ENCODE assay signal across 34 mouse cellular contexts in the genomic region with DNA sequence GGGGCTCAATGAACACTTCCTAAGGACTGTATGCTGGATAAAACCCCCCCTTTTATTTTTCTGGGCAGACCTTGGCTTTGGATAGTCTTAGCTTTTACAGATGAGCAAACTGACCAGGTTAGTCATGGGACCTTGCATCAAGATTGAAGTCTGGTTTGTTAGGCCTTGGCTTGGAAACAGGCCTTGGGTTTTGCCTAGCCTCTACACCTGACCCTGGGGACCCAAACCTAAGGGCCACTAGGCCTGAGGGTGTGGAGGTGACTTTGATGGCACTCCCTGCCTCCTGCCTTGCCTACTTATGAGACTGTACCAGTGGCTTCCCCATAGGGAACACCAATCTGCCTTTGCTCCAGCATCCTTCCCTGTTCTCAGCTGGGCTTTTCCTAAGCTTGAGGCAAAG. TPM values are rescaled to one million over a fixed set of nuclear protein-coding genes. Genes with fewer than 3 reads are reported as not detected.
"Had no signal": no experiment of that assay in that cellular context is flagged by ENCODE, and none has a peak within 500 bp of the region (broad histone marks: within the 10 kb centered on the region; RNA-seq: fewer than 3 reads in every experiment).

No protein-coding gene starts in this region.

- H3K27me3 ChIP-seq: embryonic facial prominence, embryonic 12.5 days; embryonic facial prominence, embryonic 13.5 days; embryonic facial prominence, embryonic 15.5 days; forebrain, embryonic 12.5 days; forebrain, embryonic 13.5 days; forebrain, embryonic 15.5 days had no signal

- H3K4me3 ChIP-seq: embryonic facial prominence, embryonic 10.5 days; embryonic facial prominence, embryonic 12.5 days; embryonic facial prominence, embryonic 13.5 days; embryonic facial prominence, embryonic 15.5 days; erythroblast, embryonic 14.5 days; forebrain, embryonic 10.5 days; forebrain, embryonic 12.5 days; forebrain, embryonic 13.5 days; forebrain, embryonic 15.5 days; gastrocnemius, adult 2 months; heart, adult 2 months had no signal

- H3K27ac ChIP-seq: embryonic facial prominence, embryonic 12.5 days; embryonic facial prominence, embryonic 13.5 days; embryonic facial prominence, embryonic 15.5 days; forebrain, embryonic 10.5 days; forebrain, embryonic 12.5 days; forebrain, embryonic 13.5 days; forebrain, embryonic 15.5 days; gastrocnemius, adult 2 months; heart, adult 2 months had no signal

- ATAC-seq: forebrain, embryonic 13.5 days; forebrain, embryonic 14.5 days; forebrain, embryonic 15.5 days; forebrain, embryonic 16.5 days; forebrain, postnatal 0 days had no signal

- H3K36me3 ChIP-seq: embryonic facial prominence, embryonic 10.5 days; embryonic facial prominence, embryonic 12.5 days; embryonic facial prominence, embryonic 13.5 days; embryonic facial prominence, embryonic 15.5 days; forebrain, embryonic 10.5 days; forebrain, embryonic 12.5 days; forebrain, embryonic 15.5 days had no signal

- DNase-seq: cerebellum, adult 8-10 months; cerebellum, adult 9-10 months; cerebellum, adult 9-11 months; cerebellum, postnatal 10 days; cerebellum, postnatal 14 days; cerebellum, postnatal 25 days; cerebellum, postnatal 36 days; embryo, embryonic 11 days; forebrain, postnatal 0 days; gastrocnemius, adult 2 months; gastrocnemius, postnatal 10 days; gastrocnemius, postnatal 25 days; gastrocnemius, postnatal 36 days; heart, adult 11 months; heart, adult 18-20 months; heart, adult 2 months had no signal

- H3K4me1 ChIP-seq: embryonic facial prominence, embryonic 12.5 days; embryonic facial prominence, embryonic 15.5 days; forebrain, embryonic 13.5 days; forebrain, embryonic 15.5 days had no signal

- H3K9ac ChIP-seq: embryonic facial prominence, embryonic 12.5 days; embryonic facial prominence, embryonic 13.5 days; embryonic facial prominence, embryonic 15.5 days; forebrain, embryonic 12.5 days; forebrain, embryonic 13.5 days; forebrain, embryonic 15.5 days; forebrain, postnatal 0 days had no signal

- H3K9me3 ChIP-seq: embryonic facial prominence, embryonic 10.5 days; embryonic facial prominence, embryonic 12.5 days; embryonic facial prominence, embryonic 13.5 days; embryonic facial prominence, embryonic 15.5 days; forebrain, embryonic 10.5 days; forebrain, embryonic 12.5 days; forebrain, embryonic 13.5 days; forebrain, embryonic 15.5 days had no signal

- H3K4me2 ChIP-seq: embryonic facial prominence, embryonic 12.5 days; embryonic facial prominence, embryonic 13.5 days; embryonic facial prominence, embryonic 15.5 days; forebrain, embryonic 12.5 days; forebrain, embryonic 13.5 days; forebrain, embryonic 15.5 days had no signal

RNA-seq across cellular contexts. Expression of a gene that starts 9.7 kb away (rescaled TPM):
- polyA plus RNA-seq: erythroblast, embryonic 14.5 days had no signal

RNA-seq across cellular contexts. Expression of a gene that starts 38.5 kb away (rescaled TPM):
- total RNA-seq: forebrain, postnatal 0 days; gastrocnemius, adult 18-20 months; gastrocnemius, adult 2 months; gastrocnemius, adult 8-10 months; gastrocnemius, postnatal 10 days; gastrocnemius, postnatal 14 days; gastrocnemius, postnatal 25 days; gastrocnemius, postnatal 36 days; granulocyte monocyte progenitor cell, adult 5-6 weeks had no signal
- polyA plus RNA-seq: cortical plate, adult 2 months; embryonic facial prominence, embryonic 10.5 days; embryonic facial prominence, embryonic 11.5 days; embryonic facial prominence, embryonic 12.5 days; erythroblast, embryonic 14.5 days; forebrain, embryonic 10.5 days; forebrain, embryonic 11.5 days; forebrain, embryonic 12.5 days; forebrain, embryonic 13.5 days; forebrain, embryonic 14.5 days; forebrain, embryonic 15.5 days; forebrain, embryonic 16.5 days; forebrain, postnatal 0 days had no signal
